Mouse (Mus musculus): ENCODE results near the gene Ints1.

Ints1 gene

GRCm38 (mm10) chr5:139801231-139801630 is 25.8 kb upstream of the Ints1 start:
- no peak for DNase-seq (ENCODE audit: low read depth, low spot score)

DNA sequence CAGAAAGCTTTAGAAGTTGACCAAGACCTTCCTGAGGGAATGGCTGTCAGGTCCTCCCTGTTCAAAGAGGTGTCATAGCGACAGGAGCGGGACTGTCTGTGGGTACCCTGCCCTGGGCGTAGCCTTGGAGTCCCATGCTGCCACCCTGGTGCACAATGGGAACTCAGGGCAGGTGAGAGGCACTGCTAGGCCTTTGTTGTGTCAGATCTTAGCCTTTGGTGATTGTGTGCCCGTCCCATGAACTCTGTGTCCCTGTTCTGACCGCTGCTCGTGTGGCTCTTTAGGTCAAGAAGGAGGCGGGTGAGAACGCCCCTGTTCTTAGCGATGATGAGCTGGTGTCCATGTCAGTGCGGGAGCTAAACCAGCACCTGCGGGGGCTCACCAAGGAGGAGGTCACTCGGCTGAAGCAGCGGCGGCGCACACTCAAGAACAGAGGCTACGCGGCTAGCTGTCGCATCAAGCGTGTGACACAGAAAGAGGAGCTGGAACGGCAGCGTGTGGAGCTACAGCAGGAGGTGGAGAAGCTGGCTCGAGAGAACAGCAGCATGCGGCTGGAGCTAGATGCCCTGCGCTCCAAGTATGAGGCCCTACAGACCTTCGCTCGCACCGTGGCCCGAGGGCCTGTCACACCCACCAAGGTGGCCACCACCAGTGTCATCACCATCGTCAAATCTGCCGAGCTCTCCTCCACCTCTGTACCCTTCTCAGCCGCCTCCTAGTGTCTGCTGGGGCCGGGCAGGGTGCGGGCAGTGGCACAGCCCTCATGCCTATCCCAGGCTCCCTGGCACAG is 24.5 kb upstream of the Ints1 start:
- DNase-seq (ENCODE audit: low read depth, low spot score), result no peak

- DNase-seq (ENCODE audit: low read depth, low spot score), result no peak
Observed at GRCm38 (mm10) chr5:139799041-139799440, 23.6 kb upstream of the Ints1 start.

- no peak for DNase-seq (ENCODE audit: low read depth, low spot score)
Observed at GRCm38 (mm10) chr5:139798168-139798900, 22.9 kb upstream of the Ints1 start.

GRCm38 (mm10) chr5:139797473-139798167 is 22.1 kb upstream of the Ints1 start:
- peak; percentile 73 for DNase-seq (ENCODE audit: low read depth, low spot score)

- peak; percentile 46 for DNase-seq (ENCODE audit: low read depth, low spot score)
Observed at GRCm38 (mm10) chr5:139796900-139797299, 21.4 kb upstream of the Ints1 start.

GRCm38 (mm10) chr5:139796001-139796620 is 20.6 kb upstream of the Ints1 start:
- DNase-seq (ENCODE audit: low read depth, low spot score), result no peak

- DNase-seq (ENCODE audit: low read depth, low spot score), result no peak
Observed at GRCm38 (mm10) chr5:139794938-139795337, 19.5 kb upstream of the Ints1 start.

- no peak for DNase-seq (ENCODE audit: low read depth, low spot score)
Observed at GRCm38 (mm10) chr5:139794137-139794536, 18.7 kb upstream of the Ints1 start.

DNA sequence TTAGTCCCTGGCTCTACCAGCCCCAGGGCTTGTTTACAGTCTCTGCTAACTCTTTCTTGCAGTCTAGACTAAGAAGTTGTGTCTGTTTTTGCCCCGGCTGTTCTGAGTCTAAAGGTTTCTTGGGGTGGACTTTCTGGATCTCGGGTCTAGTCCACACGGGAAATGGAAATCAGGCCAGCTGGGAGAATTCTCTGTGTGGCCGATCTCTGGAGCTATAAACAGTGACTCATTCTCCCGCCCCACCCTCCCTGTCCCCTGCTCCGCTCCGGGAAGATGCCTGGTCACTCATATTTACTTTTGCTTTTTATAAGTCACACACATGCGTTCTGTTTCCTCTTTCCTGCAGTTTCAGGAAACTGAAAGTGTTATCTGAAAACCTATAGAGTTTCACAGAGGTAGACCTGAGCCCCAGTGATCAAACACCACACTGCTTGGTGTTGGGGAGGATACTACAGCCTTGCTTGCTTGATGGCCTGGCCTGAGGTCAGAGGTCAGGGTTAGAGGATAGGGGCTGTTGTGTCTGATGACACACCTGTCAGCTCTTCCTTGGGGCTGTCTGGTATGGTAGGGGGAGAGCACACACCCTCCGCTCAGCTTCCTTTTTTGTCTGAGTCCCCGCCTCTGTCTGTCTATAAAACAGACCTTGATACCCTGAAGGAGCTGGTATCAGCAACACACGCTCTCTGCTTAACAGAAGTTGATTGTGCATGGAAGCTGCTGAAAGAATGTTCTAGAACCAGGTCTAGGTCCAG is 18.0 kb upstream of the Ints1 start:
- no peak for DNase-seq (ENCODE audit: low read depth, low spot score)

GRCm38 (mm10) chr5:139792966-139793337 is 17.5 kb upstream of the Ints1 start:
- no peak for DNase-seq (ENCODE audit: low read depth, low spot score)

DNA sequence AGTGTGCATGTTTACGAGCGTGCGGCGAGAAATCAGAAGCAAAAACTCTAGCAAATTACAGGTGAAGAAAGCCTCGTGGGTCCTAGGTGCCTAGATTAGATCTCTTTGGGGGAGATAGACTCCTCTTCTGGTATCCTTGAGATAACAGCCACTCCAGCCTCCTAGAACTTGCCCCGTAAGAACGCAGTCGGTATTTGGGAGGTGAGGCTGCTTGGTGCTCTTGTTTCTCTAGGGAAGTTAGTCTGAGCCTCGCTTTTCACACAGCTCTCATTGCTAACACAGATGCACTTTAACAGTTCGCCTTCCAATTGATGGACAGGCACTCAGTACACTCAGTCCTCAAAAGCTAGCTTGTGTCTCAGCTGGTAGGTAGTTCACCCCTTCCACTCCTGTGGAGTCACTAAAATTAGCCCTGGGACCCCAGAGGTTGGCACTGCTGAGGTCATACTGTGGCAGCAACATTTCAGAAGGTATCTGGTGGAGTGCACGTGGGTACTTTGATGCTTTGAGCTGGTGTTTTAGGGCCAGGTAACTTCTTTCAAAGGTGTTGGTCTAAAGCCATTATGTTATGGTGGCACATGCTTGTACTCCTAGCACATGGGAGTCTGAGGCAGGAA is 16.8 kb upstream of the Ints1 start:
- no peak for DNase-seq (ENCODE audit: low read depth, low spot score)

DNA sequence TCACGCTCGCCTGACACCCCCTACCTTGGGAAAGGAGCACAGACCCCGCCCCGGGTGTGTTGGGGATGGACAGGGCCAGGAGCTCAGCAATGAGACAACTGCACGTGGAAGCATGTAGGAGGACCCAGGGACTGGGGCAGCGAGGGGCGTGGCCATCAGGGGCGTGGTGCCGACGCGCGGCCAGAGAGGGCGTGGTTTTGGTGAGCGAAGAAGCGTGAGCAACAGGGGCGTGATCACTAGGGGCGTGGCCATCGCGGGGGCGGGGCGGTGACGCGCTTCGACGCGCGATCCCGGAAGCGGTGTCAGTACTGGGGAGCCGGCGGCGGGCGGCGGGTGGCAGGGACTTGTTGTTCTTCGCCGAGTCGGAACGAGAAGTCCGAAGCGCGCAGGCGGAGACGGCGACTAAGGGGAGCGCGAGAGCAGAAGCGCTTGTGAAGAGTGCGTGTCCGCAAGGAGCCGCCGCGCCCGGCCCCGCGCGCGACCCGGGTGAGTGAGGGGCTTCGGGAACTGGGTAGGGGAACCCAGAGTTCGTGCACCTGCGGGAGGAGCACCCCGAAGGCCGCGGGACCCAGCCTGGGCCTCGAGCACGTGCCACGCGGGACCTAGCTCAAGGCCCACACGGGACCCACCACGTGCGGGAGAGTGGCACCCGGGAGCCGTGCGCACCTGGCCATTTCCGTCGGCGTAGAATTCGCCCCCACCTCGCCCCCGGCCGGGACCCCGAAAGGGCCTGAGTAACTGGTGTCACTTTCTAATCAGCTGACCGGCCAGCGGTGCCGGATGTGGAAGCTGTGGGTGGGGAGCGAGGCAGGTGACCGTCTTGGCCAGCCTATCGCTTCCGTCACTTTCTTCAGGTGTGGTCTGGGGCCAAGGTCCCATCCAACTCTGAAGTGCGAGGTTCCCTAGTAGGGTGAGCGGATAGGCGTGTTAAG is 16.0 kb upstream of the Ints1 start, which contains the start of gene Mafk:
TSS of gene Mafk (plus strand) at position 287 of the 932 bp plus-strand sequence.
- DNase-seq (ENCODE audit: low read depth, low spot score), result peak; percentile 96

GRCm38 (mm10) chr5:139789466-139789865 is 14.0 kb upstream of the Ints1 start:
- DNase-seq (ENCODE audit: low read depth, low spot score), result no peak

DNA sequence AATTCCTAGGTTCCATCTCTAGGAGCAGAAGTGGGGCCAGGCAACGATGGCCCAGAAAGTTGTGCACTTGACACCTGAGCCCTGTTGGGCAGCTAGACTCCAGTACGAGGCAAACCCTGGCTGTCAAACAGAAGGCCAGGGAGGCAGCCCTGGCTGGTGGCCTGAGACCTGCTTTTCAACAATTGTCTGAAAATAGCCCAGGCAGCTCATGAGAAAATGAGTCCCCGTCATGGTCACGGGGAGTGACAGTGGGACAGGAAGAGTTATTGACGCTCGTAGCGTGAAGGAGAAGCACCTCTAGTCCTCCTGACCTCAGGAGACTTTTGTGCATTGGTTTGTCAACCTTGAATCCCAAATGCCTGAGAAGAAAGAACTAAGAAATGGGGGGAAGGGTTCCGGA is 5.9 kb upstream of the Ints1 start:
- DNase-seq (ENCODE audit: low read depth, low spot score), result no peak

GRCm38 (mm10) chr5:139776966-139777365 is 1.5 kb upstream of the Ints1 start:
- DNase-seq (ENCODE audit: low read depth, low spot score), result no peak

DNA sequence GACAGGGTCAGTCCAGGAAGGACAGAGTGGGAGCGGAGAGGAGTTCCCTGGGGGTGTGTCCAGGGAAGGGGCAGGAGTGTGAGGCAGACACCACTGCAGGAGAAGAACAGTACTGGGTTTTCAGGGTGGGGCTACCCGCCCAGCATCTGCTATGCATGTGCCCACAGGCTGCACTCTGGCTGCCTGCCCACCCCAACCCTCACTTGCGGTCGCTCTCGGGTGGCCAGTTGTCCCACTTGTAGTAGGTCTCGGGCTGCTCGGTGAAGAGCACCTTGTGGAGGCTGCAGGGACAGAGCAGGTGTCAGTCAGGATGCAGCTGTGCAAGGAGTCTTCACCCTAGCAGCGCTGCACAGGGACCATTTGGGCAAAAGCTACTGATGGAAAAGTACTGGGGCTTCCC is 7.3 kb downstream of the Ints1 start:
- DNase-seq (ENCODE audit: low read depth, low spot score), result no peak

GRCm38 (mm10) chr5:139764296-139764695 is 11.2 kb downstream of the Ints1 start:
- DNase-seq (ENCODE audit: low read depth, low spot score), result peak; percentile 74

- peak; percentile 40 for DNase-seq (ENCODE audit: low read depth, low spot score)
Observed at GRCm38 (mm10) chr5:139758096-139758495, 17.4 kb downstream of the Ints1 start.

DNA sequence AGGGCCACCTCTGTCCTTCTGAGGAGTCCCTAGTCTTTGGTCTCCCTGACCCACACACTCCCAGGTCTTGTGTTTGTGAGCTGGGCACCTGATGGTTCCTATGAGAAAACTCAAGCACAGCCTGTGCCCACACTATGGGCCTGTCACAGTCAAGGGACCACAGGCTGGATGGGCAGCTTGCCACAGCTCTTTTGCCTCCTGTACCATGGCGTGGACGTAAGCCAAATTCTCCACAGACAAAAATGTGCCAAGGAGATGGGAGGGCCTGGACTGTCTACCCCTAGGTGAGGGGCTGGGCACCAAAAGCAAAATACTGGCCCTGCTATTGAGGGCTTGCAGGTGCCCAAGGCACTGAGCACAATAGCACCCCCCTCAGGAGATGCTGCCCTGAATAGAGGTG is 18.9 kb downstream of the Ints1 start:
- DNase-seq (ENCODE audit: low read depth, low spot score), result no peak

Data from ZHBTc4 (cell line).